Mouse (Mus musculus) heart, adult 2 months (tissue): ENCODE results near the gene Nckap5.

Experiments used
- CTCF ChIP-seq: fragments of 200-600 bp; IDR thresholded peaks from 2 replicates; pipeline ENCODE4 v1.8.1; 2022; ENCODE audit warnings: antibody characterized with exemption, mild to moderate bottlenecking, moderate library complexity
- POLR2A ChIP-seq: fragments of 200-500 bp; IDR thresholded peaks from 2 replicates; pipeline ENCODE4 v1.6.1; 2011; ENCODE audit warnings: mild to moderate bottlenecking, low read depth, low read length, control low read depth; ENCODE audit not compliant: insufficient read depth

- no peak for TF ChIP-seq POLR2A
- no peak for TF ChIP-seq CTCF
These were observed 393.5 kb downstream of the Nckap5 start for GRCm38 (mm10) chr1:126436937-126437667.
